Mouse (Mus musculus) liver, embryonic 12.5 days (tissue): ENCODE results near the gene Lrrfip1. TPM values are rescaled to one million over a fixed set of nuclear protein-coding genes. Genes with fewer than 3 reads are reported as not detected.

Experiments
- ATAC-seq: fragments of 200-750 bp; cut with Nextera tagmentation; 2 replicates; pipeline ENCODE4 v1.8.0; 2017; ENCODE audit warnings: moderate number of reproducible peaks, mild to moderate bottlenecking, moderate library complexity
- H3K27ac ChIP-seq: fragments of 300-500 bp; sonication (generic); 2 replicates; pipeline ENCODE4 v1.5.1; 2016; ENCODE audit warnings: mild to moderate bottlenecking
- H3K27me3 ChIP-seq: fragments of 300-500 bp; sonication (generic); replicated peaks from 2 replicates; pipeline ENCODE4 v1.6.1; 2016; ENCODE audit warnings: mild to moderate bottlenecking, moderate library complexity
- H3K36me3 ChIP-seq: fragments of 300-500 bp; sonication (generic); 2 replicates; pipeline ENCODE4 v1.6.1; 2016; ENCODE audit warnings: mild to moderate bottlenecking, moderate library complexity
- H3K4me1 ChIP-seq: fragments of 300-500 bp; sonication (generic); 2 replicates; pipeline ENCODE4 v1.6.1; 2016
- H3K4me2 ChIP-seq: fragments of 300-500 bp; sonication (generic); 2 replicates; pipeline ENCODE4 v1.6.1; 2016; ENCODE audit warnings: mild to moderate bottlenecking, moderate library complexity
- H3K4me3 ChIP-seq: fragments of 300-500 bp; sonication (generic); 2 replicates; pipeline ENCODE4 v1.5.1; 2016; ENCODE audit warnings: mild to moderate bottlenecking, moderate library complexity
- H3K9ac ChIP-seq: fragments of 300-500 bp; sonication (generic); 2 replicates; pipeline ENCODE4 v1.6.1; 2016; ENCODE audit warnings: mild to moderate bottlenecking, moderate library complexity
- H3K9me3 ChIP-seq: fragments of 300-500 bp; sonication (generic); replicated peaks from 2 replicates; pipeline ENCODE4 v1.6.1; 2016; ENCODE audit warnings: mild to moderate bottlenecking, moderate library complexity
- WGBS: fragments of 180-500 bp; shearing (Covaris S2); methylation state at CpG from one replicate; pipeline ENCODE4 v1.1.7; 2016; ENCODE audit not compliant: insufficient replicate concordance; 5-methylcytosine and 5-hydroxymethylcytosine counted together
- polyA plus RNA-seq: library from polyadenylated mRNA; unstranded; fragments of >200 nt; fragmentation: Nextera tagmentation; extraction: Ambion mirVana; gene quantifications from 2 replicates; pipeline ENCODE4 v1.2.1, GENCODE M21; 2016

Gene Lrrfip1
- 17.4 and 18.1 TPM in 2 replicates for polyA plus RNA-seq

DNA sequence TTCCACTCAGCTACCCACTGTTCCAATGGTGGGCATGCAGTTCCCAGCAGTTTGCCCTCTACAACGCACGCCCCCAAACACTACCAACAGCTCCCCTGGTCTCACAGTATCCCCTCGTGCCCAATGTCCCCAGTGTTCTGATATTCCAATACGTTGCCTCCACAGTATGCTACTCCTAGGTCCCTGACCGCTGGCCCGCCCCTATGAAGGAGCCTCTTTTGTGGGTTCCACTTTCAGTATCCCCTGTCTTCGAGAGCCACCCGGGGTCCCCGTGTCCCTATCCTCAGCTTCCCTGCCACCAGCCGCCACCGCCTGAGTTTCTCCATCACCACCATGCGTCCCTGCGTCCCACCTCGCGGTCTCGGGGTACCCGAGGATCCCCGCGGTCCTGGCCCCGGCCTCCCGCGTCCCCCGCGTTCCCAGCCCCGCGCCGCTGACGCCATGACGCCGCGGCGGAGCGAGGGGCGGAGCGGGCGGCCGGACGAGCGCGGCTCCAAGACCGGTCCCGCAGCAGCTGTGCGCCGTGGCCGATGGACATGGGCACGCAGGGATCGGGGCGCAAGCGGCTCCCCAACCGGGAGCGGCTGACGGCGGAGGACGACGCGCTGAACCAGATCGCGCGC is at the start of gene Lrrfip1:
Gene Lrrfip1 (plus strand): TSS at position 470 of the 623 bp plus-strand sequence.
- H3K36me3 ChIP-seq, result no peaks in the 10 kb centered on the region
- ATAC-seq, result peak; percentile 47
- H3K27me3 ChIP-seq, result peaks cover 48% of the 10 kb centered on the region
- no peak within 1 kb of the TSS for H3K27ac ChIP-seq
- 0 out of 2 replicates have a peak, but pooled peaks cover 13% of the 10 kb centered on the region for H3K4me1 ChIP-seq
- H3K9ac ChIP-seq, result peak within 1 kb of the TSS; percentile 61
- WGBS, result 3% methylated on average over 59 of the region's 59 CpGs
- 0 out of 2 replicates have a peak, but pooled peaks cover 6% of the 10 kb centered on the region for H3K9me3 ChIP-seq
- peak within 1 kb of the TSS; percentile 62 for H3K4me3 ChIP-seq
- peak within 1 kb of the TSS; percentile 72 for H3K4me2 ChIP-seq

DNA sequence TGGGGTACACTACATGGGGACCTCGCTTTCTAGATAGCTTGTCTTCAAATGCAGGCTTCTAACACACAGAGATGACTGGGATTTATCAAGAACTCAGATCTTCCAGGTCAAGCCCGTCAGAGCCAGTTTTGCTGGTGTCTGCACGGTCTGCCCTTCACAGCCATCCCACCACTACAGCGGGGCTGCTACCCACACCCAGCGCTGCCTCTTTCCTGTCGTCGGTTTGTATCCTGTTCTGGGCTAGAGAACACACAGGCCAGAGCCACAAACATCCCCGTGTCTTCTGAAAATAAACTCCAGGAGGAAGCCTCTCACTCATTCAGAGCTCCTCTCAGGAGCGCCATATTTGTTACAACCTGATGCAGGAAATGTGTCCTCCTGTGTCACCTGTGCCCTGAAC is 49.2 kb upstream of the Lrrfip1 start:
- 22% methylated on average over 9 of the region's 9 CpGs for WGBS
- no peak overlapping the region for H3K4me2 ChIP-seq
- no peaks in the 10 kb centered on the region for H3K9me3 ChIP-seq
- H3K27me3 ChIP-seq, result 0 out of 2 replicates have a peak, but pooled peaks cover 2% of the 10 kb centered on the region
- ATAC-seq, result no peak
- no peaks in the 10 kb centered on the region for H3K36me3 ChIP-seq
- no peak overlapping the region for H3K4me3 ChIP-seq
- no peak overlapping the region for H3K9ac ChIP-seq
- H3K27ac ChIP-seq, result no peak overlapping the region
- peaks cover 35% of the 10 kb centered on the region for H3K4me1 ChIP-seq

DNA sequence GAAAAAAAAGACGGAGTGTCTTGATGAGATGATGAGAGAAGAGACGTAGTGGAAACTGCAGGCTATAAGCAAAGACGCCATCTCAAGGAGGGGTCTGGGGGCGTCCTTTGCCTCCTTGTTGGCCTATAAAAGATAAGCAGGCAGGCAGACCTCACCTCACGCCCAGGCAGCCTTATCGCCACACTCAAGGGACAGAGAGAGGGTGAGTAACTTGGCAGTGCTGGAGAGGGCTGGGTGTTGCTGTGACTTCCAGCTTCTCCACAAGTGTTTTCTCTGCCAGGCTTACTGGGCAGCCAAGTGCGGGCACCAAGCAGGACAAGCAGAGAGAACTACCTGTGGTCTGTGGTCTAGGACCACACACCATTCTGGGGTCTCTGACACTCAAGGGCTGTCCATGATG is 46.9 kb upstream of the Lrrfip1 start:
- peak; percentile 65 for ATAC-seq
- H3K36me3 ChIP-seq, result no peaks in the 10 kb centered on the region
- WGBS, result 44% methylated on average over 7 of the region's 7 CpGs

DNA sequence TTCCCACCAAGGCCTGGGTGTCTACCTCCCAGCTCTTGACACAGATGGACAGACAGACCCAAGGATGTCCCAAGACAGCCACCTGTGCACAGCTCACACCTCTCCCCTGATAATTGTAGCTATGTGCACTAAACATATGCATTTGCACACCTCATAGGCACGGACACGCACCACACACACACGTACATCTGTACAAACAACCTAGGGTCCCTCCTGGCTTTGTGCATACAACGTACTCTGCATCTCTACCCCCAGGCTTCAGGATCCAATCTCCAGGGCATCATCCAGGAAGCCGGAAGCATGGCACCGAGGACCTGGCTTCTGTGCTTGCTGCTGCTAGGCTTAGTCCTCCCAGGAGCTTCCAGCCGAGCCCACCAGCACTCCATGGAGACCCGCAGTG is 45.7 kb upstream of the Lrrfip1 start, which contains the start of gene Prlh:
Gene Prlh (plus strand): TSS at position 301 of the 400 bp plus-strand sequence.
- 78% methylated on average over 8 of the region's 8 CpGs for WGBS
- Histone ChIP-seq H3K4me2 (peak within 1 kb of the TSS; percentile 29; the same call in 1 of the 2 replicates), H3K36me3 (no peaks in the 10 kb centered on the region), H3K9ac (no peak within 1 kb of the TSS), H3K27ac (no peak within 1 kb of the TSS), H3K27me3 (no peaks in the 10 kb centered on the region), H3K4me1 (peaks cover 13% of the 10 kb centered on the region), H3K4me3 (no peak within 1 kb of the TSS), H3K9me3 (no peaks in the 10 kb centered on the region)
- ATAC-seq, result no peak

More for the DNA sequence above, 46.9 kb upstream of the Lrrfip1 start:
- no peak overlapping the region for H3K4me3 ChIP-seq
- H3K9me3 ChIP-seq, result no peaks in the 10 kb centered on the region
- H3K27me3 ChIP-seq, result no peaks in the 10 kb centered on the region
- no peak overlapping the region for H3K27ac ChIP-seq
- H3K9ac ChIP-seq, result no peak overlapping the region
- H3K4me1 ChIP-seq, result peaks cover 24% of the 10 kb centered on the region
- H3K4me2 ChIP-seq, result peak overlapping the region; percentile 29; the same call in 1 of the 2 replicates

DNA sequence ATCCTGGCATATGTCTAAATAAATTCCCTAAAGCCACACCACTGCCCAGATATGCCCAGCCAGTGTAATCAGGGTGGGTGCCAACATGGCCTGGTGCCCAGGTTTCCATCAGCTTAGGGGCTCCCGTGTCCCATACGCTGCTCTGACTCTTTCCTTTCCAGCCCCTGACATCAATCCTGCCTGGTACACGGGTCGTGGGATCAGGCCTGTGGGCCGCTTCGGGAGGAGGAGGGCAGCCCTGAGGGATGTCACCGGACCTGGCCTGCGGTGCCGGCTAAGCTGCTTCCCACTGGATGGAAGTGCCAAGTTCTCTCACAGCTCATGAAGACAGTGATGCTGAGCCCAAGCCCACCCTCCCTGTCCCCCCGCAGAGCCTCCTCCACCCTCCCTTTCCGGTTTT is 44.8 kb upstream of the Lrrfip1 start:
- H3K9me3 ChIP-seq, result no peaks in the 10 kb centered on the region
- WGBS, result 68% methylated on average over 11 of the region's 11 CpGs
- no peak for ATAC-seq
- H3K36me3 ChIP-seq, result no peaks in the 10 kb centered on the region
- H3K27me3 ChIP-seq, result 0 out of 2 replicates have a peak, but pooled peaks cover 2% of the 10 kb centered on the region
- H3K4me1 ChIP-seq, result peaks cover 9% of the 10 kb centered on the region
- no peak overlapping the region for H3K9ac ChIP-seq
- H3K4me3 ChIP-seq, result no peak overlapping the region
- no peak overlapping the region for H3K4me2 ChIP-seq
- no peak overlapping the region for H3K27ac ChIP-seq

DNA sequence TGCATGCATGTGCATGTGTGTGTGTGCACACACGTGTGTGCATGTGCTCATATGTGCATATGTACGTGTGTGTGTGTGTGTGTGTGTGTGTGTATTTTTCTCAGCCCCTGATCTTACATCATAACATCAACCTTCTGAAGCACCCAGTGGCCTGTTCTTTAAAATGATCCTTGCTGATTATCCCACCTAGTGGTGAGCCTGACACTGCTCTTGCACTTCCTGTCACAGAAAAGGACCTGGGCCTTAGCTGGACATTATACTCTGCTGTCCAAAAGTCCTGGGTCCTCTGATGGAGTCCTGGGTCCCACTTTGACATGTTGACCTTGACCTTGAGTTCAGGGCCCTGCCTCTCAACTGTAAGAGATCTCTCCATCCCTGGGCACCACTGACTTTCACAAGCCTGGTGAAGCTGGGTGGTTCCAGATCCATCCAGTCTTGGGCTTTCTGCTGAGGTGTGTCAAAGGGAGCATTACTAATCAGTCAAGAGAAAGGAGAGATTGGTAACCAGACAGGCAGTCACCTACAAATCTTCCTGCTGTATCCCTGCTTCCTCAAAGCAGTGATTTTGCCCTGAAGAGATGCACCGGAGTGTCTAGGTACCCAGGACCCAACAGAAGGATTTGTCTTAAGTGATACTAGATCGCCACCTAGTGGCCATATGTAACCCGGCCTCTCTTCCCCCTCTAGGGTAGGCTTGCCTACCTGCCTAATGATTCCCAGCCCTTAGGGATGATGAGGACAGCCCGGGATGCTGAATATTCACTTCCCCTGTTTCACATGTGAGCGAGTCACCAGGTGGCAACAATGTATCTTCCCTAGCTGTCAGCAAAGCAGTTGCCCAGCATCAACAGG is 42.1 kb upstream of the Lrrfip1 start:
- Histone ChIP-seq H3K36me3 (no peaks in the 10 kb centered on the region), H3K9me3 (no peaks in the 10 kb centered on the region), H3K27me3 (0 out of 2 replicates have a peak, but pooled peaks cover 9% of the 10 kb centered on the region), H3K4me1 (peaks cover 3% of the 10 kb centered on the region; the same call in 1 of the 2 replicates), H3K27ac (no peak overlapping the region), H3K9ac (no peak overlapping the region), H3K4me2 (no peak overlapping the region), H3K4me3 (no peak overlapping the region)
- peak; percentile 56; the same call in 1 of the 2 replicates for ATAC-seq
- 28% methylated on average over 7 of the region's 7 CpGs for WGBS

DNA sequence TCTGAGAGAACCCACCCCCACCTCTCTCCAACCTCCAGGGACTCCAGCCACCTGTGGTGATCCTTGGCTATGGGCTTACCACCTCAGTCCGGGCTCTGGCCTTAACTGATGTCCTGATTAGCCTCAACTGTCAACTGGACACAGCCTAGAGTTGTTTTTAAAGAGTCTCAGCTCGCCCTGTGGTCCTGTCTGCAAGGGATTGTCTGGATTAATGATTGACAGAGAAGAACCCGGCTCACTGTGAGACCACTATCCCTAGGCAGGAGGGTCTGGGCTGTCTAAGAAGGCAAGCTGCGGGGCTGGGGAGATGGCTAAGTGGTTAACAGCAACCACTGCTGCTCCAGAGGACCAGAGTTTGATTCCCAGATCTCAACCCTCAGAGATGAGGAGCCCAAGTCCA is 36.0 kb upstream of the Lrrfip1 start:
- H3K36me3 ChIP-seq, result no peaks in the 10 kb centered on the region
- no peaks in the 10 kb centered on the region for H3K9me3 ChIP-seq
- H3K4me2 ChIP-seq, result no peak overlapping the region
- no peak overlapping the region for H3K9ac ChIP-seq
- no peak overlapping the region for H3K4me3 ChIP-seq
- H3K27me3 ChIP-seq, result 0 out of 2 replicates have a peak, but pooled peaks cover 9% of the 10 kb centered on the region
- H3K27ac ChIP-seq, result no peak overlapping the region
- WGBS, result 21% methylated on average over 4 of the region's 4 CpGs
- H3K4me1 ChIP-seq, result peaks cover 4% of the 10 kb centered on the region; the same call in 1 of the 2 replicates
- ATAC-seq, result no peak

DNA sequence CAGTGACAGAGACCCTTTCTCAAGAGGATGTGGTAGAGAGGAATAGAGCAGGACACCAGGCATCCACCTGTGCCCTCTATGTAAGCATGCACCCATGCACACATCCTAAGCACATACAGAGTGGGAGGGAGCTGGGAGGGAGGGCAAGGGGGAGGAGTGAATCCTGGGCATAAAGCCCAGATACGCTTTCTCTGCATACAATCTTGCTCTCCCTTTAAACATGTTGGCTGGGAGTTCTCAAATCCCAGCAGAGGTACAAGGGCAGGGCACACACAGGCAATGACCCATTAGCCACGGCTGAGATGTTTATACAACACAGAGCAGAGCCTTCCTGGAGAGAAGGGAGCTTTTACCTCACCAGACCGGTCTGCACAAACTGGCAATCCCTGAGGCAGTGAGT is 35.5 kb upstream of the Lrrfip1 start:
- H3K9ac ChIP-seq, result no peak overlapping the region

DNA sequence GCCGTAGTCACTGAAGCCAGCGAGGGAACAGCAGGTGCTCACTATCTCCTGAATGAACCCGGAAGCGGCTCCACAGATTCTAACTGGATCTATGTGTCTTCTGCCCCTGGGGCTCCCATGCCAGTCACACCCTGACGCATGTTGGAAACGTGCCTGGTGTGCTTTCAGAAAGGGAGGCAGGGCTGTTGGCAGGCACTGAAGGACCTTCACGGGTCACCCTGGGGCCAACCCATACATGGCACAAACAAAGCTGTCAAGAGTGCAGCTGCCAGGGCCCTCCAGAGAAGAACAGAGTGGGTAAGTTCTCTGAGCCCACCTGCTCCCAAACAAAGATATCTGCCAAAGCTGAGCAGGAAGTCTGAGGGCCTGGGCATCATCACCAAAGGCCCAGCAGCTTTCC is 31.0 kb upstream of the Lrrfip1 start:
- ATAC-seq, result no peak
- H3K27me3 ChIP-seq, result no peaks in the 10 kb centered on the region; the same call in none of the 2 replicates
- no peaks in the 10 kb centered on the region for H3K9me3 ChIP-seq
- WGBS, result 71% methylated on average over 7 of the region's 7 CpGs
- H3K36me3 ChIP-seq, result no peaks in the 10 kb centered on the region
- no peak overlapping the region for H3K9ac ChIP-seq
- H3K4me3 ChIP-seq, result no peak overlapping the region
- no peak overlapping the region for H3K4me2 ChIP-seq
- H3K27ac ChIP-seq, result no peak overlapping the region
- H3K4me1 ChIP-seq, result peaks cover 4% of the 10 kb centered on the region; the same call in 1 of the 2 replicates

More for the DNA sequence above, 35.5 kb upstream of the Lrrfip1 start:
- H3K9me3 ChIP-seq, result no peaks in the 10 kb centered on the region
- no peak for ATAC-seq
- H3K27me3 ChIP-seq, result 0 out of 2 replicates have a peak, but pooled peaks cover 9% of the 10 kb centered on the region
- no peaks in the 10 kb centered on the region for H3K36me3 ChIP-seq
- H3K4me2 ChIP-seq, result no peak overlapping the region
- no peak overlapping the region for H3K4me3 ChIP-seq
- H3K27ac ChIP-seq, result no peak overlapping the region
- WGBS, result 41% methylated on average over 3 of the region's 3 CpGs
- H3K4me1 ChIP-seq, result peaks cover 4% of the 10 kb centered on the region; the same call in 1 of the 2 replicates

DNA sequence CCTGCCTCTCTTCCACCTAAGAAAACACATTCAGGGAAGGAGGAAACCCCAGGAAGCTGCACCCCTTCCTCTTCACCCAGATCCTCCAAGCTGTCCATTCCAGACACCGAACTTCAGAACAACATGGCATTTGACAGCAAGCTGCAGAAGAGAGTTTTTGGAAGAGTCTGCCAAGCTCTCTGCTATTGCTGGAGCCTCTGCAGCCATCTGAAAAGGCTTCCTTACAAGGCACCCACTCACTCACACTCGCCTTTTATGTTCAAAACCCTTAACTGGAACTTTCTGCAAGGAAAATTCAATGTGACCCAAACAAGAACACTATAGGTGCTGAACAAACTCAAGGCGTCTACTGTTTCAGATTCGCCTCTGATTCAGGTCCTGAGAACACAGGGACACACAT is 29.9 kb upstream of the Lrrfip1 start:
- no peaks in the 10 kb centered on the region for H3K36me3 ChIP-seq
- H3K4me2 ChIP-seq, result peak overlapping the region; percentile 38
- no peak overlapping the region for H3K9ac ChIP-seq
- peak overlapping the region; percentile 18 for H3K4me3 ChIP-seq
- no peak for ATAC-seq
- WGBS, result 55% methylated on average over 4 of the region's 4 CpGs
- peaks cover 4% of the 10 kb centered on the region for H3K27me3 ChIP-seq
- H3K27ac ChIP-seq, result no peak overlapping the region
- H3K4me1 ChIP-seq, result peaks cover 3% of the 10 kb centered on the region
- no peaks in the 10 kb centered on the region for H3K9me3 ChIP-seq

DNA sequence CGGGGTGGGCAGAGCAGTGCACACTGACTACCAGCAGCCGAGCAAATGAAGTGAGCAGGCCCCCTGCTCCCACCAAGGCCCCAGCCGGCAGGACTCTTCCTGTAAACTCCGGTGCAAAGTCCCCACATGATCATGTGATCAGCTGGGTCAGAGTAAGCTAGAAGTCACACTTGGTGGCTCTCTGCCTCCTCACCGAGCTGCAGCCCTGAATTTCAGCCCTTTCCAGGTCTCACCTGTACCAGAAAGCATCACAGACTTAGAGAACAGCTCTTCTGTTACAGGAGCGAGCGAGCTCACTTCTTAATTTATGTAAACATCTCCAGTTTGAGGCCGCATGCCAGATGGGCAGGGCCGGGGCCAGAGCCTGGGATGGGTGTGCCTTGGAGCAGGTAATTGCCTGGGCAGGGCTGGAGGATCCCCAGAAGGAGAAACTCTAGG is 29.2 kb upstream of the Lrrfip1 start, which contains the start of gene Rab17:
Gene Rab17 (minus strand): TSS at position 315 of the 438 bp plus-strand sequence.
- Histone ChIP-seq H3K4me2 (peak within 1 kb of the TSS; percentile 38), H3K4me1 (peaks cover 4% of the 10 kb centered on the region), H3K36me3 (no peaks in the 10 kb centered on the region), H3K9me3 (no peaks in the 10 kb centered on the region), H3K27ac (no peak within 1 kb of the TSS; the same call in 1 of the 2 replicates), H3K9ac (no peak within 1 kb of the TSS), H3K27me3 (peaks cover 4% of the 10 kb centered on the region), H3K4me3 (peak within 1 kb of the TSS; percentile 18)
- WGBS, result 30% methylated on average over 9 of the region's 9 CpGs
- ATAC-seq, result peak; percentile 40
